Mouse (Mus musculus) cerebellum, adult 11-12 months (tissue): ENCODE measurements around the gene Ndufv2.
"Not testable (repeated sequence)": the region's sequence is repeated elsewhere in the genome, so short reads cannot be mapped to it uniquely, and the experiment has no call there.

Experiments
- DNase-seq: peaks from one replicate; pipeline ENCODE4 v3.0.0; 2022

The Ndufv2 gene

GRCm38 (mm10) chr17:66084486-66084885, 16.9 kb downstream of the Ndufv2 start:
- no peak for DNase-seq

DNA sequence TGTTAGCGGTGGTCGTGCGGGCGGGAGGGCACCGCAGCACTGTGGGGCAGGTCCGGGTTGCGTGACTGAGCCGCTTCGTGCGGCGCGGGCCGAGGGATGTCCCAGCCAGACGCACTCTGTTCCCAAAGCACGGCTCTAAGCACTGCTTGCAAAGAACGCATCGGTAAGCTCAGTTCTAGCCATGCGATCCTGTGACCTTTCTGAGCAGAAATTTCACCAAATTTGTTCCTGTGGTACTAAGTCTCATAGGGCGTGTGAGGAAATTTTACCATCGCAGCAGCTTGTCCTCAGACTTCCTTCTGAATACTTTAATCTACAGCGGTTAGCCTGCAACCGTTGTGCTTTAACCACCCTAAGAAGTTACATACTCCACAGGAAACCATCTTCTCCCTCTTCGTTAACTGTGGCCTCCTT, 23.9 kb downstream of the Ndufv2 start:
- no peak for DNase-seq

GRCm38 (mm10) chr17:66076934-66077333, 24.4 kb downstream of the Ndufv2 start, which contains the start of gene Ankrd12:
TSS of gene Ankrd12 (minus strand) at chr17:66077089.
- peak; percentile 96 for DNase-seq

DNA sequence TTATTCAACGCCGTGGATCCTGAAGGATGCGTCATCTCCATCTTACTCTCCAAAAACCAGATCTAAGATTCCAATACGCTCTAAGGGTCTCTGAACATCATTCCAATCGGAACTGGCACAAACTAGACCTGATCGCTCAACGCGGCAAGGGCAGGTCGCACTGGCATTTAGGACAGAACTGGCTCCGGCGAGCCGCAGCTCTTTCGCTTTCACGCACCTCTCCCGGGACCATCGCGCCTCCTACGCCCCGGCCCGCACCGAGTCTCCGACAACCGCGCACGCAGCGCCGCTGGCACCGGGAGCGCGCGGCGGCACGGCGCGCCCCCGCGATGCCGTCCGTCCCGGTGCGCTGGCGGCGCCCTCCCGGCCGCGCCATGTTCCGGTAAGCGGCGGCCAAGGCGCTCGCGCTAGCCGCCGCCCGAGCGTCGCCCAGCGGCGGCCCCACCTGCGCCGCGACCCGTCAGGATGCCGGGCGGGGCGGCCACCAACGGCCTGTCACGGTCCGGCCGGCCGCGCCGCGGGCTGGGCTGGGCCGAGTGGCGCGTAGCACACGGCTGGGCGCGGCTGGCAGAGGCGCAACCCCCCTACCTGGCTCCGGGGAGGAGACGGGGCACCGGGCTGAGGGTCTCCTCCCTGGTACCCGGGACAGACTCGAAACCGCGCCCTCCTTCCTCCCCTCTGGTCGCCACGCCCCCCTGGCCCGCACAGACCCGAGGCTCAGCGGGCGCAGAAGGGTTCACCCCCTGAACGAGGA, 25.0 kb downstream of the Ndufv2 start:
- peak; percentile 66 for DNase-seq

DNA sequence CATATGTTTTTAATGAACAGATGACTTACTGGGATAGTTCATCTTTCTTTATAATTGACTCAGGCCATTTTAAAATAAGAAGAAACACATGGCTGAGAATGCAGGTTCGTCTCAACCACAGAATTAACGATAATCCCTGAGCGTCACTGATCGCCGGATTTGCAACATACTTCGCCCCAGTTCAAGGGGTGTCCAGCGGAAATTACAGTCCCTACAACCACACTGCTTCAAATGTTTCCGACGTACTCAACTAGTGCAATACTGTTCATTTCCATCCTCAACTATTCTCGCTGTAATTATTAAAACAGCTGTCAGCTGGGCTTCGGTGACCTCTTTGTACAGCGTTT, 25.6 kb downstream of the Ndufv2 start:
- no peak for DNase-seq

DNA sequence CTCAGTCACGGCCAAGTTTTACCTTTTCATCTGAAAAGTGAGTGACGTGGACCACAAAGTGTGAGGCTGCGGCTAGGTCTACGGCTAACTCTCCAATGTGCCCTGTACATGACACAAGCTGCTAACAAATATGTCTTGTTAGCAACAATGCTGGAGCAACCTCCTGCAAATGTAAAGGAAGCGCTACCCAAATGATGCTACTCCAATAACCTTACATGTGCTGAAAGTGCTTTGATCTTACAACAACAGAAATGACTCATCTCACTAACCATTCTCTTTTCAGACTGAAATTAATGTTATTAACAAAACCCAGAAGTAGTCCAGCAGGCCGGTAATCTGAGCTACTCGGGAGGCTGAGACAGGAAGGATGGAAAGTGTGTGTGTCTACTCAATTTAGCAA, 27.4 kb downstream of the Ndufv2 start:
- no peak for DNase-seq

- not testable (repeated sequence) for DNase-seq
Measured at GRCm38 (mm10) chr17:66069036-66069435, 32.3 kb downstream of the Ndufv2 start.

GRCm38 (mm10) chr17:66065115-66065514, 36.2 kb downstream of the Ndufv2 start:
- no peak for DNase-seq

- DNase-seq, result no peak
Measured at GRCm38 (mm10) chr17:66061241-66061938, 40.0 kb downstream of the Ndufv2 start.

GRCm38 (mm10) chr17:66058160-66058559, 43.2 kb downstream of the Ndufv2 start:
- no peak for DNase-seq

DNA sequence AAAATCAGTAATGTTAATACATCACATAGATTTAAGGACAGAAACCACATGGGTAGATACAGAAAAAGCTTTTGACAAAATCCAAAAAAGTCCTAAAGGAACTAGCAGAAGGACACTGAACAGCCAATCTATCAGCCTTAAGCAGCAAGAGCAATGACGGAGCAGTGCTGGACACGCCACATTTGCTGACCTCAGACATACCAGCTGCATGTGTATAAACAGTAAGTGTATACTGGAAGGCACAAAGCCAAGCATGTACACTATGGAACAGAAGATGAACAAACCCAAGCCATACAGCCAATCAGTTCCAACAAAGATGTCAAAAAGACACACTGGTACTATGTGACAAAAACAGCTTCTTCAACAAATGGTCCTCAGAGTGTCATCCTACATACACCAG, 44.2 kb downstream of the Ndufv2 start:
- no peak for DNase-seq

DNA sequence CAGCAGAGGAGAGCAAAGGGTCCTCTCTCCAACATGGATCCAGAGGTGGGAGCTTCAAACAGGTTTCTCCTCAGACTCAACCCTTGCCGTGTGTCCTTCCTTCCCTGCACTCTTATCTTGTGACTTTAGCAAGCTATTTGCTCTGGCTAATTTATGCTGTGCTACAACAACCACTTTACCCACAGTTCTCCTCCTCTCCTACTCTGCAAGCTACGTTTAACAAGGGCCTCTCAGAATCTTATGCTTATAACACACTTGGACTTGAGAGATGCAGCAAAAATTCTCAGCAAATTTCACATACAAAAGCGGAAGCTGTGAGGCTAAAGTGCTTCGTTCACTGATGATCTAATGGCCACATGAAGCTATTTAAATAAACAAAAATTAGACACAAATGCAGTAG, 48.0 kb downstream of the Ndufv2 start:
- no peak for DNase-seq

GRCm38 (mm10) chr17:66048795-66049194, 52.6 kb downstream of the Ndufv2 start:
- DNase-seq, result no peak

DNA sequence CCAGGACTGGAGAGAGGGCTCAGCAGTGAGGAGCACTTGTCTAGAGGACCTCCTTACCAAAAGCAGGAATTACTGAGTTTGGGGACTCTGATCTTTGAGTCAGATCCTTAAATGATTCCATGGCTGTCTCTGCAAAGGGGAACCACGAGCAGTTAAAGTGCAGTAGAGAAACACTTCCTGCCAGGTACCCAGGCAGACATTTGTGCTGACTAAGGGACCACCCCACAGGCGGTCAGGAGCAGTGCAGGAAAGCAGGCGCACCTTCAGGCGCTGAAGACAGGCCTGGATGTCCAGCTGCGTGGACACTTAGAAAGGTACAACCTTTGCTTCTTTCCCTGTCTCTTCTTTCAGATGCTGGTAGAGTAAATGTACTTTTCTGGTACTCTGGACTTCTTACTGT, 53.2 kb downstream of the Ndufv2 start:
- no peak for DNase-seq

DNA sequence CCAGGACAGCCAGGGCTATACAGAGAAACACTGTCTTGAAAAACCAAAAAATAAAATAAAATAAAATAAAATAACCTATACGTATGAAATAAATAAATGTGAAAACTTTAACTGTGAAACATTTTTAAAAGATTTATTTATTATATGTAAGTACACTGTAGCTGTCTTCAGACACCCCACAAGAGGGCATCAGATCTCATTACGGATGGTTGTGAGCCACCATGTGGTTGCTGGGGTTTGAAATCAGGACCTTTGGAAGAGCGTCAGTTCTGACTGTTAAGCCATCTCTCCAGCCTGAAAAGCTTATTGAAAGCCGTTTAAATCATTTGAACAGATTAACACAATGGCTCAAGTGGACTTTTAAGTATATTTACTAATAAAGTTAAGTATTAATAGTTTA, 57.7 kb downstream of the Ndufv2 start:
- not testable (repeated sequence) for DNase-seq

DNA sequence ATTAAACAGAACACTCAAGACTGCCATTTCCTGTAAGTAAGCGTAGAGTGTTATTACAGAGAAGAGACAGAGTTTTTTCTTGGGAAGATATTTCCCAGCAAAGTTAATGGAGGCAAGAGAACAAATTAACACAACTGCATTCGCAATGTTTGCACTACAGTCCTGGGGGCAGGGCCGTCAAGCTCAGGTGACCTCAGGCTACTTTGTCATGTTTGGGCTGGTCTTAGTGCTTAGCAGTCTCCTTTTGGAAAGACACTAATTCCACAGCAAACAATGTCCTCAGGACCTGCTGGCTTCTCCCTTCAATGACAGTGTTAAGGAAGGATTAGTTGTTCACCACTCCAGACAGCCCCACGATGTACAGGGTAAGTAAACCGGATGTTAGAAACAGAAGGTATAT, 60.3 kb downstream of the Ndufv2 start:
- DNase-seq, result no peak

- DNase-seq, result no peak
Measured at GRCm38 (mm10) chr17:66033239-66033638, 68.1 kb downstream of the Ndufv2 start.

DNA sequence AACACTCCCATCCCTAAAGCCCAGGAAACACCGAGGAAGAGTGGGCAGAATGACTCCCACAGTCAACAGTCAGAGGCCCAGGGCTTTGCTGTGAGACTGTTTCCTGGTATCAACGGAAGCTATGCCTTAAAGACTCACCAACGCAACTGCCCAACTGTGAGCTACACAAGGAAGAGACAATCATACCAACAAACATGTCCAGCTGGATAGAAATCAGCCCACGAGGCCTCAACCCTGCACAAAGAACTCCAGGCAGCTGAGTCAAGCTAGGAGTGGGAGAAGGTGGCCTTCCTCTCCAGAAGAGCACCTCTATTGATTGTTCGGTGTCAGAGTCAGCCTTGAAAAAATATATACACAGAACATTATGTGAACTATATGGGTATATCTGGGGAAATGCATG, 69.4 kb downstream of the Ndufv2 start:
- no peak for DNase-seq
